Mouse (Mus musculus) heart, adult 2 months (tissue): ENCODE measurements around the gene Tmem30c.
"Not testable (repeated sequence)": the region's sequence is repeated elsewhere in the genome, so short reads cannot be mapped to it uniquely, and the experiment has no call there.

Experiments
- CTCF ChIP-seq: fragments of 200-600 bp; IDR thresholded peaks from 2 replicates; pipeline ENCODE4 v1.8.1; 2022; ENCODE audit warnings: antibody characterized with exemption, mild to moderate bottlenecking, moderate library complexity
- POLR2A ChIP-seq: fragments of 200-500 bp; IDR thresholded peaks from 2 replicates; pipeline ENCODE4 v1.6.1; 2011; ENCODE audit warnings: mild to moderate bottlenecking, low read depth, low read length, control low read depth; ENCODE audit not compliant: insufficient read depth

DNA sequence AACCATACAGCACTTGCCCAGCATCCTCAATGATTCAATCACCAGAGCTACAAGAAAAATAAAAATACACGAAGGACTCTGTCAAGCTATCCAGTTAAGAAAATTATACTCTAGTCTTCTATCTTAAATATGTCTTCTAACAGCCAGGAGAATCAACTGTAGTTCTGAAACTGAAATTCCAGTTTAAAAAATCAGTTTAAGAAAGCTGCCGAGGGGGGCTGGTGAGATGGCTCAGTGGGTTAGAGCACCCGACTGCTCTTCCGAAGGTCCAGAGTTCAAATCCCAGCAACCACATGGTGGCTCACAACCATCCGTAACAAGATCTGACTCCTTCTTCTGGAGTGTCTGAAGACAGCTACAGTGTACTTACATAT, 60.7 kb downstream of the Tmem30c start:
- not testable (repeated sequence) for TF ChIP-seq CTCF, POLR2A
